Mouse (Mus musculus) WW6 (cell line): ENCODE measurements around the gene 4930432K21Rik.

Experiments
- DNase-seq: peaks from one replicate; pipeline ENCODE4 v3.0.0-alpha.2; 2013; ENCODE audit warnings: low read depth, low spot score

4930432K21Rik gene

DNA sequence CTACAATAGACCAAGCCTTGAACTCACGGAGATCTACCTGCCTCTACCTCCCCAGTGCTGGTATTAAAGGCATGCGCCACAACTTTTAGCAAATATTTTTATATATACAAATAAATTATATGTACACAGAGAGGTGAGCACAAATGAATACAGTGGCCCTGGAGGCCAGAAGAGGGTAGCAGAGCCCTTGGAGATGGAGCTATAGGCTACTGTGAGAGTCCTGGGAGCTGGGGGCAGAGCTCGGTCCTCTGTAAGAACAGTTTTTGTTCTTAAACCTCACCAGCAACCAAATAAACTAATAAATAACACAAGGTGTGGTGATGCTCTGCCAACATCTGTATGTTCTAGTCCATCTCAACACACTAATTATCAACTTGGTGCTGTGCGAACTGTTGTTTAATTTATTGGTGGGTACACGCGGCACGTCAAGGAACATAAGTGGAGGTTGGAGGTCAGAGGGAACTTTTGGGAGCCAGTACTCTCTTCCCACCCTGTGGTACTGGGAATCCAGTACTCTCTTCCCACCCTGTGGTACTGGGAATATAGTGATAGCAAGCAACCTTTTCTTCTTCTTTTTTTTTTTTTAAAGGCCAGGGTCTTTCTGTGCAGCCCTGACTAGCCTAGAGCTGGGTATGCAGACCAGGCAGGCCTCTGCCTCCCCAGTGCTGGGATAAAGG is 42.5 kb downstream of the 4930432K21Rik start:
- DNase-seq = no peak

DNA sequence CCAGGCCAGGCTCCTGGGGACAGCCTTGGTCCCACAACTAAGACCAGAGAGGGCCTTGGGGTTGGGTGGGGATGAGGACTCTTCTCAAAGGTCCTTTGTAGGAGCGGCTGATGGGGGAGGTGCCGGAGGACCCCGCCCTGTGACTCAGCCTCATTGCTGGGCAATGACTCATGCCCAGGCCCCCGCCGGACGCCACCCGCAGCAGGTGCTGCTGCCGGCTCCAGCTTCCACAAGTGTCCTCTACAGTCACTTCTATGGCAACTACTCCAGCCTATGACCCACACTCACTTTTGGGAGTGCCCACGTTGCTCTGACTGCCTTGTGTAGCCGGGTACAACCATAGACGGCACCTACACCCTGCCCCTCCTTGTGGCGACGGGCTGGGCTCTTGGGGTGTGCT is 44.2 kb downstream of the 4930432K21Rik start:
- DNase-seq = no peak

DNA sequence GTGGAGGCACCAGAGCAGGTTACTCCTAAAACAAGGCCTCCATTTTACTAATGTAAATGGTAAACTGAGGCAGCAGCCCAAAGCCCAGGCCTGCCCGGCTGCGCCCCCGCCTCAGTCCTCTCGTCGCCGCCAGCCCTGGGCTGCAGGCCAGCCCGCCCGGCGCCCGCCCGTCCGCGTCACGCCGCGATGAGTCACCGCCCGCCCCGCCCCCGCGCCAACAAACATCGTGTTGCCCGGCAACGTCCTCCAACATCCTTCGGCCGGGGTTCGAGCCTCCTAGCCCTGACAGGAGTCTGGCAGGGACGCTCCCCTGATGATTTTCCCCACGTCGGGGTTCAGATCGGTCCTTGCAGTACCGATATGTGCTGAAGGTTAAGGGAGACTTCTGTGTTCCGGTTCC is 44.7 kb downstream of the 4930432K21Rik start:
- no peak for DNase-seq

GRCm38 (mm10) chr8:84193161-84193560 is 45.3 kb downstream of the 4930432K21Rik start:
- DNase-seq = no peak

GRCm38 (mm10) chr8:84193566-84193965 is 45.7 kb downstream of the 4930432K21Rik start:
- DNase-seq = no peak

- no peak for DNase-seq
Observed at GRCm38 (mm10) chr8:84194224-84194743, 46.5 kb downstream of the 4930432K21Rik start.

DNA sequence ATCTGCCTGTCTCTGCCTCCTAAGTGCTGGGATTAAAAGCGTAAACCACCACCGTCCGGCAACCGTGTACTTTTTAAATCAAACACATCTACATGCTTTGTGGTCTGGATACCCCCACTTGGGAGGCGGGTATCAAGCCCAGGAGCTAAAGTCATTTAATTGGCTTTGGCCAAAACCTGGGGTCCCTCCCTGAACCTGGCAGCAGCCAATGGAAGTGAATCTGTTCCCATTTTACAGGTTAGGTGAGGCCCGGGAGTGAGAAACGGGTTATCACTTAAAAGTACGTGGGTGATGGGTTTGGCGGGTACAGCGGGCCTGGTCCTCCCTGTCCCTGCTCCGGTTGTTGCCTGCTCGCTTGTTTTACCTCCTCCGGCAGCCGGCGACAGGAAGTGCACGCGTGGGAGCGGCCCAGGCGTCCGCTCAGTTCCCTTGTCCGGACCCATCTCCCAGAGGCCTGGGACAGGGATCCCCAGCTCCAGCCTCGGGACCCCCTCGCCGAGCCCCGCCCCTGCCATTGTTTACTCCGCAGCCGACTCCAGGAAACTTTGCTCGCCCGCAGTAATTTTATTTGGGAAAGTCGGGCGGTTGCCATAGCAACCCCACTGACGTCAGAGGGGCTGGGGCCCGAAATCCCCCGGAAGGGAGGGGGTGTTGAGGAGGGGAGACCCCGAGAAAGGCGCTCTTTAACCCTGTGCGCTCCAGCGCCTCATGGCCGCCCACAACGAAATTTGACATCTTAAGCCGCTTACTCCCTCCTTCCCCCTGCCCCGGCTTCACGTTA is 49.5 kb downstream of the 4930432K21Rik start:
- no peak for DNase-seq

DNA sequence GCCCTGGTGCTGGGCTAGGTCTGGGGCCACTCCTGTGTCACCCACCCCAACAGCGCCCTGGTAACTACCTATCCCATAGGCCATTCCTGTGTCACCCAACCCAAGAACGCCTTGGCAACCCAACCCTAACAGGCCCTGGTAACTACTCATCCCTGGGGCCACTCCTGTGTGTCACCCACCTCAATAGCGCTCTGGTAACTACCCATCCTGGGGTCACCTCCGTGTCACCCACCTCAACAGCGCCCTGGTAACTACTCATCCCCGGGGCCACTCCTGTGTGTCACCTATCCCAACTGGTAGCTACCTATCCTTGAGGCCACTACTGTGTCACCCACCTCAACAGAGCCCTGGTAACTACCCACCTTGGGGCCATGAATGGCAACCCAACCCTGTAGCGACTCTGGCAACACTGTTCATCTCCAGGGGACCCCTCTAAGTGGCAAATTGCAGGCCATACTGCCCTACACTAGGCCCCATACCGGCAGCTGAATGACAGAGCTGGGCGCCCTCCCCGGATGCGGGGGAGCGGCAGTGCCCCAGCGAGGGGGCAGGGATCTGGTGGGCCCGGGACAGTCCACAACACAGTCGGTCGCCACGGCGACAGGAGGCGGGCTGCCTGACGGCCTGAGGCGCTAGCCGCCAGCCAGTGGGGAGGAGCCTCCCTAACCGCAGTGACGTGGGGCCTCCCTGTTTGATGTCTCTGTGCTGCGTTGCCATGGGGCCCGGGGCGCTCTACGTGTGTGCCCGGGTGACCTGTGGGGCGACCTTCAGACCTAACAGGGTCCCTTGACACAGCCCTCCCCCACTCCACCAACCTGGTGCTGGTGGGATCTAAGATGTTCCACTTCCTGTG is 50.3 kb downstream of the 4930432K21Rik start:
- no peak for DNase-seq

DNA sequence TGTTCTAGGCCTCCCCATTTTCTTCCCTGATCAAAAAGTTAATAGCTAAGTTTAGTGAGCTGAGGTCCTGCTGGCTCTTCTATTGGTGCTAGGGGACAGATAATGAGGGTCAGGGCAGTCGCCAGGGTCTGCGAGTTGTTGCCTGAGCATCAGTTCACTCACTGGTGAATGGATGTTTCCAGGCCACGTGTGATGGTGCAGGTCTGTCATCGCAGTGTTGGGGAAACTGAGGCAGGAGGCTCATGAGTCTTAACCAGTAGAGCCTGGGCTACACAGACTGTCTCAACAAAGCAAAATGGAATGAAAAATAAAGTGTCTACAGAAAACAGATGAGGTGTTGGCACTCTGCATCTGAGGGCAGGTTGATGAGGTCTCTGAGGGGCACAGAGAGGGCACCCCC is 51.0 kb downstream of the 4930432K21Rik start:
- DNase-seq = no peak

- no peak for DNase-seq
Observed at GRCm38 (mm10) chr8:84199348-84200125, 51.7 kb downstream of the 4930432K21Rik start.

DNA sequence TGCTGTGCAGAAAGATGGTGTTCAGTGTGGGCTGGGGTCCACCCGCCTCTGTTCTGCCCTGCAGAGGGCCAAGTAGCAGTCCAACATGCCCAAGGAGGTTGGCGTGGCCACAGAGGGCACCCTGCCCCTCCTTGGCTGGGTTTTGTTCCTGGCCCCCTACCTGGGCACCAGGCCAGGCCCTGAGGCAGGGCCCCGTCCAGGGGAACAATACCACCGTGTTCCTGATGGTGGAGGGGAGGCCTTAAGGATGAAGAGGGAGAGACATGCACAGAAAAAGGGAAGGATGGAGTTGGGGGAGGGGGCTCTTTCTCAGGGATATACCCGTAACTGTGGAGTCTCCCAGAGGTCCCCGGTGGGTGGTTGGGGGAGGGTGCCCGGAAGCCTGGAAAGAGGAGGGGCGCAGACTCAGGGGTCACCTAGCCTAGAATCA is 52.3 kb downstream of the 4930432K21Rik start:
- no peak for DNase-seq

DNA sequence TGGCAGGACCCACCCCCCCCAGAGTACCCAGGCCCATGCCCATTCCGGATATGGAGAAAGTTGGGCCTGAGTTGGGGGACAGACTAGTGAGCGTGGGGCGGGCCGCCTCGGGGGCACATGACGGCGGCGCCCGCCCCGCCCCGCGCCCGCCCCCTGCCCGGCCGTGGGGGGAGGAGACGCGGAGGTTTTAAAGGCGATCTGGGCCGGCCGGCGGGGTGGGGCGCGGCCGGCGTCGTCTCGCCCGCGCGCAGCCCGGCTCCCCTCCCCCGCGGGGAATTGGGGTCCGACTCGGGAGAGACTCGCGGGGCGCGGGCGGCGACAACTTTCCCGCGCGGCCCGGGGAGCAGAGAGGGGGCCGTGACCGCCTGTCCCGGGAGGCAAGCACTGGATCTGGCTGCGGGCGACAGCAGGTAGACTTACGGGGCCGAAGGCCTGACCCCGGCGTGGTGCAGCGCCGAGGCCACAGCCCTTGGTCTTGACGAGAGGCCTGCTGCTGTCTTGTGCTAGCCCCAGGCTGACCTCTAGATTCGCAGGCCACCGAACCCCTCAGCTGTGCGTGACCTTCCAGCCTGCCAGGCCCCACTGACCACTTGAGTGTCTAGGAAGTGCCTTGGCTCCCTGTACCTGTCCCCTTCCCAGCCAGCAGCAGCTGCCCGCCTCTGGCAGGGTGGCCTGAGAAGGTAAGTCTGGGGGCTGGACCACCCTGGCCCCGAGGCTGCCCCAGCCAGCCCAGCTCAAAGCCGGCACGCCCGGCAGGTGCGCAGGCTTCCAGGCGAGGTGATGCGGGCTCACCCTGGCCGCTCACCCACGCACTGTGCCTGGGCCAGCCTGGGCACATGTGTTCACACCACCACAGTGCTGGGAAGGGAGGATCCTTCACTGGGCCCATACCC is 53.1 kb downstream of the 4930432K21Rik start:
- DNase-seq = no peak

DNA sequence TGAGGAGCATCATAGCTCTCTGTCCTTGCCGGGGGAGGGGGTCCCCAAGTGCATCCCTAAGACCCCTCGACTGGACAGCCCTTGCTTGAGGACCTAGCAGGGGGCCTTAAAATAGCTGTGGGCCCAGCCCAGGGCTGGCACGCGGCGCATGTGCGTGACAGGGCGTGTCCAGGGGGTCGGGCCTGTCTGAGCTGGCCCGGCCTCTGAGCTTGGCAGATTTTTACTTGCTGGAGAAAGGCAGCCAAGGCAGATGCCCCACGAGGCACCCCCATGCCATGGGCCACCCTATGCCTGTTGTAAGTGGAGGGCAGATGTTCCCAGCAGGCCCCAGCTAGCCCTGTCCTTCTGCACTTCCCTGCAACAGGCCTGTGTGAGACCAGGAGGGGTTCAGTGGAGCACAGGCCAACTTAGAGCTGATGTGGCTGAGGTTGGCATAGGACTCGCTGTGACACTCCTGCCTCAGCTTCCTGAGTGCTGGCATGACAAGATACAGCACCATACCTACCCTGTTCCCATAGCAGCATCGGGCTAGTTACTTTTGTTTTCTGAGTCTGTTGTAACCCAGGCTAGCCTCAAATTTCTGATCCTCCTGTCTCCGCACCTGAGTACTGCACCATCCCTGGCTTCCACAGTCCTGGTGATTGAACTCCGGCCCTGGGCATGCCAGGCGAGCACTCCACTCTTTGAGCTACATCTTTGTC is 53.9 kb downstream of the 4930432K21Rik start:
- no peak for DNase-seq

DNA sequence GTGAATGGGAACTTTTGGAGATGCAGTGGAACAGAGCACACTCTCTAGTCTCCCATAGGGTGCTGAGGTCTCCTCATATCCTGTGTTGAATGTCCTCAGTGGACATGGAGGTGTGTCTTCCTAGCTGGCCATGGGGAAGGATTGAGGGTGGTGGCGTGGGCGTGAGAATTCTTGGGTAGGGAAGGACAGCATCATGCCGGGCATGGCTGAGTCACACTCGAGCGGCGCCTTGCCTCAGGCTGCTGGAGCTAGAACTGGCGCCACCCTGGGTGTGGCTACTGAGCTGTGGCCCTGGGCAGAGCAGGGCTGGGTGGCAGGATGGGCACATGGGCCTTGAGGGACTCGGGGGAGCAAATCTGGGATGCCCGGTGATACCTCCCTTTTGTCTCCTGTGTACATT is 54.6 kb downstream of the 4930432K21Rik start:
- no peak for DNase-seq

DNA sequence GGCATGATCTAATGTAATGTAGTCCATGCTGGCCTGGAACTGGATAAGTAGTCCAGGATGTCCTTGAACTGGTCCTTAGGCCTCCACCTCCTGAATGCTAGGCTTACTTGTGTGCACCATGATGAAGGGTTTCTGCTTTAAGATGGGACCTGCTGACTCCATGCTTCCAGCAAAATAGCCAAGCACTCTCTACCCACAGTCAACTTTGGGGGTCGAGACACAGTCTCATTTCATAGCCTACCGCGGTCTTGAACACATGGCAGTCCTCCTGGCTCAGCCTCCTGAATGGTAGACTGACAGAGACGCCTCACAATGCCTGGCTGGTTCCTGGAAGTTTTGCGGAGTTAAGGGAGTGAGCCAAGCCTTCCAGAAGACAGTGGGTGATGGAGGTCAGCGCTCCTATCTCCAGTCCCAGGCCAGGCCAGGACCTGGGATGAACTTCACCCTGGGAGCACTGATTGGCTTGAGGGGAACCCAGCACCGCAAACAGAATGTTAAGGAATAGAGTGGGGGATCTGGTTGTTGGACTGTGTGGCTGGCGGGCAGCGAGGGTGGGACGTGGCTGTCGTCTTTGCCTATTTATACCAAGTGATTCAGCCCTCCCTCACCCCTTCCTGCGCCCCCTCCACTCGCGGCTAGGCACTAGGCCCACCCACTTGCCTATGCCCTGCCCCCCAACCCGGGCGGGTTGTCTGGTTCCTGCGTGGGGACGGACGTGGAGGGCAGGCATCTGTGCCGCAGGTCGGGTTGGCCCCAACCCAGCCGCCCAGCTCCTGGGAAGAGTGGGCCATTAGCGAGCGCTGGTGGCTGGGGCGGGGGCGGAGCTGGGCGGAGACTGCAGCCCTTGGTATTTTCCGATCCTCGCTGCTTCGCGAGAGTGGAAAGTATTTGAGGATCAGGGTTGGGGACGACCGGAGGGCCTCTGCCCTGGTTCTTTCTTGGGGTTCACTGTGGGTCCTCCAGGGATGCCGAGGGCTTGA is 55.4 kb downstream of the 4930432K21Rik start:
- no peak for DNase-seq

DNA sequence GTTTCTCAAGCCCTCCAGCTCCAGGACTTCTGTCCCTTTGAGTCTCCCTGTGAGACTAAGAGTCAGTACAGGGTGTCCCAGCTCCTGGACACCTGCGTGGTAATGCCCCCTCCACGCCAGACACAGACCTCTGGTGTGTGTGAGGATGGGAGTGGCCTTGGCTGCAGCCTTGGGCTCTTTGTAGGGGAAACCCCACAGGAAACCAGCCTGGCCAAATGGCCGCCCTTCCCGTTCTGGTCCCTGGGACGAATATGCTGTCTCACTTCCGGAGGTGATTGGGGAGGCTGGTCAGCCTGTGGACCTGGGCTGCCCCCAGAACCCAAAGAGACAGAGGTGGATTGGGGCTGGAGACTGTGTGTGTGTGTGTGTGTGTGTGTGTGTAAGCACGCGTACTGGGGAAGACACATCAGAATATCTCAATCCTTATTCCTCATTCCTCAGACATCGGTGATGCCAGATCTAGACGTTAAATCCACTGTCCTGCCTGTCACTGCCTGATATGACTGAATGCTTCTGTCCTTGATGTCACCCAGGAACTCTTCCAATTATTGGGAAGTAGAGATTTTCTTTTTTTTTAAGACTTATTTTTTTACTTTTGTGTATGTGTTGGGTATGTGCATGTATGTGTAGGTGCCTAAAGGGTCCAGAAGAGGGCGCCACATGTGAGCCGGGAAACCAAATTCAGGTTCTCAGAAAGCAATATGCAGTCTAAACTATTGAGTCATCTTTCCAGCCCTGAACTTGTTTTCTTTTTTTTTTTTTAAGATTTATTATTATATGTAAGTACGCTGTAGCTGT is 56.3 kb downstream of the 4930432K21Rik start:
- no peak for DNase-seq

GRCm38 (mm10) chr8:84205073-84205472 is 57.2 kb downstream of the 4930432K21Rik start:
- DNase-seq = no peak
